Mouse (Mus musculus): ENCODE data around the gene Sema3g. TPM values are rescaled to one million over a fixed set of nuclear protein-coding genes. Genes with fewer than 3 reads are reported as not detected.

The Sema3g gene
- polyA plus RNA-seq, 1 experiment = not detected

- no peak for TF ChIP-seq FLI1 (IDR thresholded peaks at IDR 0.05; ENCODE audit: low read length)
- no peak for TF ChIP-seq GATA1 (IDR thresholded peaks at IDR 0.05; ENCODE audit: borderline replicate concordance, low read length)
- H3K9me3 ChIP-seq = no peaks in the 10 kb centered on the region
- H3K36me3 ChIP-seq (replicated peaks; ENCODE audit: low read length) = peaks cover 44% of the 10 kb centered on the region
- H3K27me3 ChIP-seq (replicated peaks) = peaks cover 17% of the 10 kb centered on the region
- peak overlapping the region; percentile 99 for H3K4me3 ChIP-seq (replicated peaks)
- H3K4me1 ChIP-seq = peaks cover 51% of the 10 kb centered on the region
Measured at GRCm38 (mm10) chr14:31205562-31206467, 11.8 kb upstream of the Sema3g start.

- peaks cover 48% of the 10 kb centered on the region for H3K4me1 ChIP-seq
Measured at GRCm38 (mm10) chr14:31206472-31206981, 11.1 kb upstream of the Sema3g start.

GRCm38 (mm10) chr14:31207070-31207830 lies 10.4 kb upstream of the Sema3g start:
- TF ChIP-seq GATA1 (IDR thresholded peaks at IDR 0.05; ENCODE audit: borderline replicate concordance, low read length) = no peak
- no peak for TF ChIP-seq FLI1 (IDR thresholded peaks at IDR 0.05; ENCODE audit: low read length)
- H3K9me3 ChIP-seq = no peaks in the 10 kb centered on the region
- peaks cover 43% of the 10 kb centered on the region for H3K4me1 ChIP-seq
- peak overlapping the region; percentile 99 for H3K4me3 ChIP-seq (replicated peaks)
- peaks cover 28% of the 10 kb centered on the region for H3K27me3 ChIP-seq (replicated peaks)
- peaks cover 35% of the 10 kb centered on the region for H3K36me3 ChIP-seq (replicated peaks; ENCODE audit: low read length)

More at GRCm38 (mm10) chr14:31206472-31206981, 11.1 kb upstream of the Sema3g start:
- Histone ChIP-seq H3K4me3 (replicated peaks) (peak overlapping the region; percentile 99), H3K27me3 (replicated peaks) (peaks cover 21% of the 10 kb centered on the region), H3K36me3 (replicated peaks; ENCODE audit: low read length) (peaks cover 39% of the 10 kb centered on the region), H3K9me3 (no peaks in the 10 kb centered on the region)
- TF ChIP-seq GATA1 (IDR thresholded peaks at IDR 0.05; ENCODE audit: borderline replicate concordance, low read length) (no peak), FLI1 (IDR thresholded peaks at IDR 0.05; ENCODE audit: low read length) (no peak)

- TF ChIP-seq GATA1 (IDR thresholded peaks at IDR 0.05; ENCODE audit: borderline replicate concordance, low read length) = no peak
- no peak for TF ChIP-seq FLI1 (IDR thresholded peaks at IDR 0.05; ENCODE audit: low read length)
- Histone ChIP-seq H3K4me3 (replicated peaks) (peak within 1 kb of the TSS; percentile 99), H3K4me1 (peaks cover 41% of the 10 kb centered on the region), H3K36me3 (replicated peaks; ENCODE audit: low read length) (peaks cover 27% of the 10 kb centered on the region), H3K27me3 (replicated peaks) (peaks cover 36% of the 10 kb centered on the region), H3K9me3 (no peaks in the 10 kb centered on the region)
Measured at GRCm38 (mm10) chr14:31208084-31208483, 9.6 kb upstream of the Sema3g start, which contains the start of gene Tnnc1. TSS of gene Tnnc1 (plus strand) at chr14:31208312.

- TF ChIP-seq FLI1 (IDR thresholded peaks at IDR 0.05; ENCODE audit: low read length) = no peak
- peaks cover 43% of the 10 kb centered on the region for H3K27me3 ChIP-seq (replicated peaks)
- H3K36me3 ChIP-seq (replicated peaks; ENCODE audit: low read length) = peaks cover 16% of the 10 kb centered on the region
- H3K4me3 ChIP-seq (replicated peaks) = no peak overlapping the region
- no peaks in the 10 kb centered on the region for H3K9me3 ChIP-seq
- peaks cover 39% of the 10 kb centered on the region for H3K4me1 ChIP-seq
Measured at GRCm38 (mm10) chr14:31209133-31209557, 8.5 kb upstream of the Sema3g start.

GRCm38 (mm10) chr14:31211854-31212253 lies 5.8 kb upstream of the Sema3g start:
- Histone ChIP-seq H3K4me1 (peaks cover 47% of the 10 kb centered on the region), H3K4me3 (replicated peaks) (no peak overlapping the region), H3K36me3 (replicated peaks; ENCODE audit: low read length) (peaks cover 5% of the 10 kb centered on the region), H3K27me3 (replicated peaks) (peaks cover 48% of the 10 kb centered on the region), H3K9me3 (no peaks in the 10 kb centered on the region)
- no peak for TF ChIP-seq GATA1 (IDR thresholded peaks at IDR 0.05; ENCODE audit: borderline replicate concordance, low read length)
- TF ChIP-seq FLI1 (IDR thresholded peaks at IDR 0.05; ENCODE audit: low read length) = no peak

- H3K4me3 ChIP-seq (replicated peaks) = no peak overlapping the region
- H3K4me1 ChIP-seq = peaks cover 44% of the 10 kb centered on the region
- TF ChIP-seq FLI1 (IDR thresholded peaks at IDR 0.05; ENCODE audit: low read length) = no peak
- TF ChIP-seq GATA1 (IDR thresholded peaks at IDR 0.05; ENCODE audit: borderline replicate concordance, low read length) = no peak
Measured at GRCm38 (mm10) chr14:31212499-31212898, 5.2 kb upstream of the Sema3g start.

GRCm38 (mm10) chr14:31213868-31214267 lies 3.8 kb upstream of the Sema3g start:
- Histone ChIP-seq H3K36me3 (replicated peaks; ENCODE audit: low read length) (peaks cover 5% of the 10 kb centered on the region), H3K4me3 (replicated peaks) (no peak overlapping the region), H3K9me3 (no peaks in the 10 kb centered on the region), H3K27me3 (replicated peaks) (peaks cover 55% of the 10 kb centered on the region), H3K4me1 (peaks cover 49% of the 10 kb centered on the region)
- no peak for TF ChIP-seq GATA1 (IDR thresholded peaks at IDR 0.05; ENCODE audit: borderline replicate concordance, low read length)
- no peak for TF ChIP-seq FLI1 (IDR thresholded peaks at IDR 0.05; ENCODE audit: low read length)

More at GRCm38 (mm10) chr14:31212499-31212898, 5.2 kb upstream of the Sema3g start:
- peaks cover 50% of the 10 kb centered on the region for H3K27me3 ChIP-seq (replicated peaks)
- H3K9me3 ChIP-seq = no peaks in the 10 kb centered on the region
- peaks cover 5% of the 10 kb centered on the region for H3K36me3 ChIP-seq (replicated peaks; ENCODE audit: low read length)

GRCm38 (mm10) chr14:31214684-31215083 lies 3.0 kb upstream of the Sema3g start:
- Histone ChIP-seq H3K4me3 (replicated peaks) (peak overlapping the region; percentile 65), H3K36me3 (replicated peaks; ENCODE audit: low read length) (peaks cover 5% of the 10 kb centered on the region), H3K4me1 (peaks cover 50% of the 10 kb centered on the region), H3K27me3 (replicated peaks) (peaks cover 56% of the 10 kb centered on the region), H3K9me3 (no peaks in the 10 kb centered on the region)
- TF ChIP-seq GATA1 (IDR thresholded peaks at IDR 0.05; ENCODE audit: borderline replicate concordance, low read length) (no peak), FLI1 (IDR thresholded peaks at IDR 0.05; ENCODE audit: low read length) (no peak)

All from megakaryocyte, embryonic 14.5 days (primary cell).